Mouse (Mus musculus) cerebellum, adult 9-11 months (tissue): ENCODE measurements around the gene Gm20518.
A peak's percentile ranks its signal among the peaks of the same experiment; 100 is the strongest.

ENCODE experiments used
- DNase-seq: peaks from one replicate; pipeline ENCODE4 v3.0.0; 2022

Gm20518 gene

DNA sequence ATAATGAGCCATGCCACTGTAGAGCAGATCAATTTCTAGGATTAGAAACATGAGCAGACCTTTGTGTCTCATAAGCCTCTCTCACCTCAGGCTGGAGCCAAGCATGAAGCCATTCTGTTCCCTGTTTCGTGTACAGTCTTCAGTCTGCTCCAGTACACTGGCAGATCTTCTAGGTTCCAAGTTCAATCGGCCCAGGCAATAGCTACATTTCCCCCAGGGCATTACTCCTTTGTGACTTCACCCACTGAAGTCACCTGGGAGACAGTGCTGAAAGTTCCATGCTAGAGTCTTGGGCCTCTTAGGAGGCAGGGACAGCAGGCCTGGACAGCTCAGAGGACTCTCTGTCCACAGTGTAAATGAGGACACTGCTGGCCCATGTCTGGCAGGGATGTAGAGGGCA, 2.5 kb upstream of the Gm20518 start, which contains the start of gene Tssk1:
Tssk1 (plus strand) TSS at position 301 of the 400 bp plus-strand sequence.
- DNase-seq: no peak

DNA sequence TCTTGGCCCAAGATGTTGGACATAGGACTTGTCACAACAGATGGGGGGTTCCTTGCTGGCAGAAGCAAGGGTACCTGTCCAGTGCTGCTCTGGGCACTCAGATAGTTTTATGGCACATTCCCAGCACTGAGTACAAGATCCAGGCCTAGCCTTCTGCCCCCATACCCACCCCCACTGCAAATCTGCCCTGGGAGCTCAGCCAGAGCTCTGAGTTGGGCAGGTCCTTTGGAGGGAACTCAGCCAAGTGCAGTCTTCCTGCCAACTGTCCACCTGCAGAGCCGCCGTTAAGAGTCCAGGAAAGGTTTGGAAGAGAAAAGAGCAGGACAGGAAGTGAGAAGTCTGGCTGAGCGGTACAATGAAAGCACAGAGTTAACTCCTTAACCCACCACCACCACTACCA, 1.1 kb upstream of the Gm20518 start:
- peak; percentile 92 for DNase-seq

- peak; percentile 95 for DNase-seq
Observed at GRCm38 (mm10) chr16:17890917-17891566, 429 bp downstream of the Gm20518 start.

- peak; percentile 54 for DNase-seq
Observed at GRCm38 (mm10) chr16:17890342-17890727, 1.1 kb downstream of the Gm20518 start.

- peak; percentile 60 for DNase-seq
Observed at GRCm38 (mm10) chr16:17889689-17890341, 1.7 kb downstream of the Gm20518 start.

DNA sequence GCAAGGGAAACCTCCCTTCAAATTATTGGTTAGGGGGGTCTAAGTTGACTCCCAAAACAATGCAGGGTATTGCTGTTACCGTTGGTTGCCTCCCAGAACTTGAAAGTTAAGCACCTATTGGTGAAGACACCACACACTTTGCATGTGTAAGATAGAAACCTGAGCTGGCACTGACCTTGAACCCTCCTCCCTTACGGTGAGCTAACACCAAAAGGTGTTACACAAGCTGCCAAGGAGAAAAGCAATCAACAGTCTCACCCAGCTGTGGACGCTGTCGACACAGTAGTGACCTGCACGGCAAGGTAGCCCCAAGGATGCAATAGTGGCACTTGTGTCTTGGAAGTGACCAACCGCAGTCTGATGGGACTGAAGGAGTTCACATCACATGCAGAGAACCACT, 7.4 kb downstream of the Gm20518 start:
- no peak for DNase-seq

- no peak for DNase-seq
Observed at GRCm38 (mm10) chr16:17882196-17882595, 9.3 kb downstream of the Gm20518 start.

- DNase-seq: no peak
Observed at GRCm38 (mm10) chr16:17879571-17879970, 11.9 kb downstream of the Gm20518 start.

GRCm38 (mm10) chr16:17876096-17876495, 15.4 kb downstream of the Gm20518 start:
- no peak for DNase-seq

GRCm38 (mm10) chr16:17875174-17875573, 16.3 kb downstream of the Gm20518 start:
- DNase-seq: no peak

GRCm38 (mm10) chr16:17872995-17873394, 18.5 kb downstream of the Gm20518 start:
- DNase-seq: no peak

DNA sequence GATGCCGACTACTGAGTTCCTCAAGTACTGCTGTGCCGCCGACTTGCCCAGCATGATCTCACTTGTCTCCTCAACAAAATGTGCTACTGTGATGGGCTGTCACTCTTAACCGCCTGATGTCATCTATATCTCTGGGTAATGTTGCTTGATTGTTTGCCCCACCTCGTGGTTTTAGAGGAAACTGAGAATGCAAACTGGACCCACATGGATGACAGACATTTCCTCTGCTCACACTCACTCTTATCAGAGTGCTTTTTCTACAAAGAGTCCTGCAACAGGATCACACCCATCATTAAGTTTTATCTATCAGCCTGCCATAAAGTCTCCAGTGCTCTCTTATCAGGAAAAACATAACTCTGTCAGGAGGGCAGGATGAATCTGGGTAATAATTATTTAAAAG, 20.2 kb downstream of the Gm20518 start:
- no peak for DNase-seq

- DNase-seq: no peak
Observed at GRCm38 (mm10) chr16:17865770-17866169, 25.7 kb downstream of the Gm20518 start.

GRCm38 (mm10) chr16:17865293-17865692, 26.2 kb downstream of the Gm20518 start:
- DNase-seq: no peak

- DNase-seq: peak; percentile 43
Observed at GRCm38 (mm10) chr16:17858592-17858991, 32.9 kb downstream of the Gm20518 start.

- no peak for DNase-seq
Observed at GRCm38 (mm10) chr16:17857157-17857556, 34.3 kb downstream of the Gm20518 start.

DNA sequence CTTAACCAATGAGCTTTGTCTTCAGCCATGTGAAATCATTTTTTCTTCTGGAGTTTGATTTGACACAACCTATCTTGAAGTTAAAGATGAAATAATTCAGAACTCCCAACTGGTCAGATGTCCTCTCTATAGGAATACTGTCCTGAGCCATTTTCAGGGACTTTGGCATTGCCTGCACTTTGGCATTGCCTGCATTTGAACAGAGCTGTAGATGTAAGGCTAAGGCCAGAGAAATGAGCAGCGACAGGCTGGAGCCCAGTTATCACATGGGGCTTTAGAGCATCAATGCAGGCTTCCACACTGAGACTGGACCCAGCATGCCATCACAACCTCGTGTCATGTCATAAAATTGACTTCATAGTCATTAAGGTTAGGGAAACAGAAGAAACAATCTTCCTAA, 38.2 kb downstream of the Gm20518 start:
- DNase-seq: peak; percentile 33

DNA sequence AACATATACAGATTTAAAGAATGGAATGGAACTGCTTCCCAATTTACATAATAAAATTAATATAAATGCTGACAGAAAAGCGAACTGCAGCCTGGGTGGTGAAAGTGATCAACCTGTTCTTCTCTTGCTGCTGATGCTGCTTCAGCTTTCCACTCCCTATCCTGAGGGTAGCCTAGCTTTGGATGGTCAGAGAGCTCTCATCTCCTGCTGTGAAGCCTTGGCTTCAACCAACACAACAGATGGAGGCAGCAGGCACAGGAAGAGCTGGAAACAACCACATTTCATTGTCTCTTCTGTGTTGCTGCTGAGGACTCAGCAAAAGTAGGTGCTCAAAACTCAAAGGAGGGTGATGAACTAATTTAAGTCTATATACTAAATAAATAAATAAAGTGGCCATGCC, 39.6 kb downstream of the Gm20518 start:
- peak; percentile 96 for DNase-seq

DNA sequence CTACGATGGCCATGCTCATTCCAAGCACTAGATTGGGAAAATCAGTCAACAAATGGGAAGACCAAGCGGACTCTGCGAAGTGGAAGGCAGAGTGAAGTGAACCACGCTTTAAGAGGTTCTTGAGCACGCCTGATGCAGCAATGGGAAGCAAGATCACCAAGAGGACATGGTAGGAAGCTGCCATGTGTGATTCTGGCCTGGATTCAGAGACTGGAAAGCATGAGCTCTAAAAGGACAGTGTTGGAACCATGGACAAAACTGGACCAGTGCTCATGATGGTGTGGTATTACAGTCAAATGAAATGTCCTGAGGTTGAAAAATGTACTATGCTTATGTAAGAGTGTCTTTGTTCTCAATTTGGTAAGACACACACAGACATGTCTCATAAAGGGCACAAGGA, 40.1 kb downstream of the Gm20518 start:
- DNase-seq: peak; percentile 62

GRCm38 (mm10) chr16:17849486-17849885, 42.0 kb downstream of the Gm20518 start:
- peak; percentile 48 for DNase-seq

- peak; percentile 74 for DNase-seq
Observed at GRCm38 (mm10) chr16:17848928-17849327, 42.5 kb downstream of the Gm20518 start.

GRCm38 (mm10) chr16:17848431-17848830, 43.0 kb downstream of the Gm20518 start:
- DNase-seq: no peak

DNA sequence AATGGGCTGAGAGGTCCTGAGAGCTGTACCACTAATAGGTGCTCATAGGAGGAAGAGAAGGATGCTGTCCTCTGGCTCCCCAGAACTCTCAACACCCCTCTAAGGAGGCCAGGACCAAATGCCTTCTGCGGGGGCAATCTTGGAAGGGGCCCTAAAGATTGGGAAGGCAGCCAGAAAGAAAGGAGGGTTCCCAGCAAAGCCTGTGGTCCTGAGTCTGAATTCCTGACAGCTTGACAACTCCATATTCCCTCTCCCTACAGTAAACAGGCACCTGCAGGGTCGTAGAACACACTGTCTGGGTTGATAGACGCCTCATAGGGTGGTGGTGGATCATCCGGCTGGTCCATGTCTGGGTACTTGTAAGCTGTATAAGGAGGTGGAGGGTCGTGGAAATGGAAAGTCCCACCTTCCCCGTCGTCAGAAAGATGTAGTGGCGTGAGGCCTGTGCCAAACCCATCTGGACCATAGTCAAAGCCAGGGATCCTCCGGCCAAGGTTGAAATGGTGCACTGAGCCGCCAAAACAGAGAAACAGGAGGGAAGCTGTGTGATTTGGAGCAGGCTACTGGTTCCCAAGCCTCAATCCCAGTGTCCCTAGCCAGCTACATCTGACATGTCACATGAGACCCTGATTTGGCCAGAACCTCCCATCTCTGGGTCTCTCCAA, 47.6 kb downstream of the Gm20518 start:
- peak; percentile 76 for DNase-seq

DNA sequence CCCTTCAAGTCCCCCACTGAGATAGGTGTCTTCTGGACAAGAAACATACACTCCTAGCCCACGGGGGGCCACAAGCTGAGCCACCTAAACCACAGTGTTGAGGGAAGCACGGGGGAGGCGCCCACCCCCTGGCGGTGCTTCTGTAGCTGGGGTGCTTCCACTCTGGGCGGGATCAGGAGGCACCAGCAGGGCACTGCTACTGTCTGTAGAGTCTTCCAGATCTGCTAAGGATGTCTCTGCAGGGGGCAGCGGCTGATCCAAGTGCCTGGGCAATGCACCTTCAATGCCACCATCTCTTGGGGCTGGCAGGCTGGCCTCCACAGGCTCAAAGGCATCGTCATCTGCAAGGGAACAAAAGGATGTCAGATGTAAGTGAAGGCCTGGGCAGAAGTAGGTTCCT, 49.0 kb downstream of the Gm20518 start:
- DNase-seq: peak; percentile 71
